Mouse (Mus musculus): ENCODE results near the gene Mdga1.
A peak's percentile ranks its signal among the peaks of the same experiment; 100 is the strongest.
"Not testable (repeated sequence)": the region's sequence is repeated elsewhere in the genome, so short reads cannot be mapped to it uniquely, and the experiment has no call there.

Mdga1 gene

DNA sequence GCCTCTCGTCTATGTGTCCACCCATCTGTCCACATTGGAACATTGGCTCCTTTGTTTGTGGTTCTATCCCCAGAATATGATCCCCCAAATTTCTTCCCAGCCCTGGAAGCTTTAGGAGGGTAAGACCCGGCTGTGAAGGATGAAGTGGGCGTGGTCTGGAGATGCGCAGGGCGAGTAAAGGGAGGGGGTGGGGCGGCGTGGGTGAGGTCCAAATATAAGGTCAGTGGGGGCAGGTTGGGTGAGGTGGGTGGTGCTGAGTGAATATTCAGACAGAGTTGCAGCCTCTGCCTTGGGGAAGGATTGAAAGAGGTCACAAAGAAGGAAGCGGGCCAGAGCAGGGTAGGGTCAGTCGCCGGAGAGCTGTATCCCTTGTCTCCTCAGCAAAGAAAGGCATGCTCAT lies 171.7 kb downstream of the Mdga1 start:
- no peak for DNase-seq (ENCODE audit: low spot score)

DNA sequence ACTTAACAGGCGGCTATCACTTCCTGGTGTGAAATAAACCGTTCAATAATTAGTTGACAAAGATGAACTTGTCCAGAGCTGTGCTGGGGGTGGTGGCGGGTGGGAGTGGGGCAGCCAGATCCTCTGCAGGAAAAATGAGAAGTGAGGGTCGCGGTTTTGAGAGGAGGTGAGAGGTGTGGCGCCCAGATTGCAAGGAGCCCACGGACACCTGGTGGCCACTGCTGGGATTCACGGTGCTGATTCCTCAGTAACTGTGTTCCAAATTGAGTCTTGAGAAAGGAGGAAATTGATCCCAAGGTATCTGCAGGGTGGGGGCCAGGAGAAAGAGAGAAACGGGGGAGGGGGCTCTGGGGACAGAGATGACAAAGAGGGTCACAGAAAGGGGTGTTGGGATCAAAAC lies 173.1 kb downstream of the Mdga1 start:
- DNase-seq (ENCODE audit: low spot score), result no peak

DNA sequence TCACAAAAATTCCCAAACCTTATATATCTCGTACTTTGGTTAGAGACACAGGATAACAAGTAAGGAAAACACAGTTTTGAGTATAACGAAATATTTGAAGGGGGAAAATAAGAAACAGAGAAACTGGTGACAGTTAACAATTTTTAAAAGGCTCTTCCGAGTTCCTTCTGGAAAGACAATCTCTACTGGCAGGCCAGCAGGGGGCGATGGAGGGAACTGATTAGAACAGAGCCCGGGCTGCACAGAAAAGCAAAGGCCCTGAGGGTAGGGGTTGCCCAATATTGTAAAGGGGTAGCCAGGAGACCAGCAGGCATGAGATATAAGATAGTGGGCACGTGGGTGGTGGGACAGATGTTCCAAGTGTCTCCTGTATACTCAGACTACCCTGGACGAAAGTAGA lies 173.8 kb downstream of the Mdga1 start:
- peak; percentile 65 for DNase-seq (ENCODE audit: low spot score)

DNA sequence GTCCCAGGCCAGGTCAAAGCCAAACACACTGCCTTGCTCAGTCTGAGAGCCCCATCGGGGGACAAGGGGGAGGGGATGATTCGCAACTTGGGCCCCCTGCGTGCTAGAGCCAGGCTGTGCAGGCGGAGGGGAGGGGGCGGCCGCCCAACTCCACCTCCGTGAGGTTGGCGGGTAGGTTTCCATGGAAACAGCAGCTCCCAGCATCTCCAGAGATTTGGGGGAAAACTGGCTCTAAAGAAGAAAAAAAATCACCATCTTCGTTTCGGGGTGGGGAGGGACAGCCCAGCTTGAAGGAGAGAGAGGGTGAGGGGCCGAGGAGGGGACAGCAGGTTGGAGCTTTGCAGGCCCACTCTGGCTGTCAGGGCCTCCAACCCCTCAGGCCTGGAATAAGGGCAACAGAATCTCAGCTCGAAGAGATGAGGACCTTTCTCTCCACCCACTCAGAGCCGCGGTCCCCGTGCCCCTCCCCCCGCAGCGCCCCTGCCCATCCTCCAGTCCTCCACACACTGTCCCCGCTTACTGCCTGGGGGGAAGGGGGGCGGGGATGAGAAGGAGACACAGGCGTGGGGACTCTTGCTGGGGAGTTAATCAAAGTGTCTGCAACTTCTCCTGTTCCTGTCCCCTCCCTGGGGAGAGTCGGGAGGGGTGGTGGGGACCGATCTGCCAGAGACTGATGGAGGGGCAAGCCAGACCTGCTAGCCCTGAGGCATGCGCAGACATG lies 174.7 kb downstream of the Mdga1 start:
- no peak for DNase-seq (ENCODE audit: low spot score)

DNA sequence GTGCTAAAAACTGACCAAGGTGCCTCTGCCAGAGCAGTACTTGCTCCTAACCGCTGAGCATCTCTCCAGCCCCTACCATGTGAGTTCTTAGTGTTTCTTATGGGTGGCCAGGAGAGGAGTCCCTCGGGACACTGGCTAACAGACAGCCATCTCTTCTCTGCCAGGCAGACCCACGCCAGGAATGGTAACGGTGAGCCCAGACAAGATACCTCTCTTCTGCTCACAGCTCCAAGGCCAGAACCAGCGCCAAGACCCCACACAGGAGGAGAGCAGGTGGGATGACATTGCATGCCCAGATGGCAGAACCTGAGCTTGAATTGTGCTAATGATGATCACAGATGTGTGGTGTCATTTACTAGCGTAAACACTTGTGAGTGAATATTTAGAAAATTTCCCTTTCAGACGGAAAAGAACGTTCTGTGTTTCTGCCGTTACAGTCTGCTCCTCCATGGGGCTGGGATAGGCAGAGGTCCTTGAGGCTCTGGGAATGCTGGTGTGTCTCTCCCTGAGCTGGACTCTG lies 178.3 kb downstream of the Mdga1 start:
- no peak for DNase-seq (ENCODE audit: low spot score)

DNA sequence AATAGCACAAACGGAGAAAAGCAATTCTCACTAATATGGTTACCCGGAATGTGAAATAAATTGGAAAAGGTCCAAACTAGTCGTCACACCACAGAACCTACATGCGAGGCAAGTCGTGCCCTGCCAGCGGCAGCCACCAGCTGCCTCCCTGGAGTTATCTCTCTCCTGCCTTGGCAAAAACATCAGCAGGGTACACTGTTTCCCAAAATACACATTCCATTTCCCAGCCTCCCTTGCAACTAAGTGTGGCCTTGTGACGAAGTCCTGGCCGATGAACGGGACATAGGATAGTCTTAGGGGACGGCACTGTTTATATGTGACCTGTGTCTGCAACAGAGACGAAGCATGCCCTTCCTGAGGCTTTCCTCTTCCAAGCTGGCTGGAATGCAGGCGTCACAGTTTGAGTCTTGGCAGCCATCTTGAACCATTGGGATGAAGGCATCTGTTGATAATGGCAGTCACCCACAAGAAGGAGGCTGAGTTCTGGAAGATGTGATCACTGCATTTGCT lies 179.6 kb downstream of the Mdga1 start:
- no peak for DNase-seq (ENCODE audit: low spot score)

DNA sequence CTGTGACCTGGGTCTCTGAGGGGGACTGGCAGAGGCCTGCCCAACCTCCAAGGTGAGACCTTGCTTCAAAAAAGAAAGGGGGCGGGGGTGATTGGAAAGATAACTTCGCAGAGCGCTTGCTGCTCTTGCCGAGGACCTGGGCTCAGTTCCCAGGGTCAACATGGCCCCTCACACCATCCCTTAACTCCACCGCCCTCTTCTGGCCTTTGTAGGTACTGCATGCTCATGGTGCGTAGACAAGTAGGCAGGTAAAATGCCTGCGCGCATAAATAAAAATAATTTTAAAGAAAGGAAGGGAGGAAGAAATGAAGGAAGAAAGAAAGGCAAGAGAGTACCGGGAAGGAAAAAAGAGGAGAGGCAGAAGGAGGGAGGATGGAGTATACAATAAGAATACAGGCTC lies 180.2 kb downstream of the Mdga1 start:
- no peak for DNase-seq (ENCODE audit: low spot score)

DNA sequence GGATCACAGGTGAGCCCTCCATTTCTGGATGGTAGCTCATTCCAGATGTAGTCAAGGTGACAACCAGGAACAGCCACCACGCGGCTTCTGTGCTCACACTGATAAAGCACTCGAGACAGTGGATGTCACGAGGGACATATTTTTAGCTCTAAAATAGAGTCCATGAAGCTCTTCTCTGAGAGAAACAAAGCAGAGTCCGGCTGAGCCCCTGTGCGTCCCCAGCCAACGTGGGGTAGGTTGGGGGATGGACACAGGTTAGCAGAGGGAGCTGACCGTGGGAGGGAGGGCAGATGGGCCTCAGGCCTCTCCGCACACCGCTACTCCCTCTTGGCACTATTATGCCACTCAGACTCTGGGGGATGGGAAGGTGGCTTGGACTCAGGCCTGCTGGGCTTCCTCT lies 181.3 kb downstream of the Mdga1 start:
- no peak for DNase-seq (ENCODE audit: low spot score)

DNA sequence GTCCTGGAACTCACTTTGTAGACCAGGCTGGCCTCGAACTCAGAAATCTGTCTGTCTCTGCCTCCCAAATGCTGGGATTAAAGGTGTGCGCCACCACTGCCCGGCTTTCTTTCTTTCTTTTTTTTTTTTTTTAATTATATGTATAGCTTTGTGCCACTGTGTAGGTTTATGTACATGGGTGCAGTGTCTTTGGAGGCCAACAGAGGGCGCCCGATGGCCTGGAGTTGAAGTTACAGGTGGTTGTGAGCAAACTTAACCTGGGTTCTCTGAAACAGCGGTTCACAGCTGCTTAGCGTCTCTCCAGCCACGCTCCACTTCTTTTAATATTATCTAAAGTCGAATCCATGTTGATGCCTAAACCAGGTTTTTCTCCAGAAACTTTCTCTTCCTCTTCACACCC lies 185.1 kb downstream of the Mdga1 start:
- no peak for DNase-seq (ENCODE audit: low spot score)

DNA sequence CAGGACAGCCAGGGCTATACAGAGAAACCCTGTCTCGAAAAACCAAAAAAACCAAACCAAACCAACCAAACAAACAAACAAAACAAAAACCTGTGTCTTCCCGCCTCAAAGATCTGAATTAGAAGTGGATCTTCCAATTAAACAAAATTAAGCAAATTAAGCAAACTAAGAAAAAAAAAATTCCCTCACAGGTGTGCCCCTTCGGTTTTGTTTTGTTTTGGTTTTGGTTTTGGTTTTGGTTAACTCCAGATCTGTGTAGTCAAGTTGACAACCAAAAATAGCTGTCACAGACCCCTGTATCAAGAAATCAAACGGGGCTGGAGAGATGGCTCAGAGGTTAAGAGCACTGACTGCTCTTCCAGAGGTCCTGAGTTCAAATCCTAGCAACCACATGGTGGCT lies 188.4 kb downstream of the Mdga1 start:
- not testable (repeated sequence) for DNase-seq (ENCODE audit: low spot score)

DNA sequence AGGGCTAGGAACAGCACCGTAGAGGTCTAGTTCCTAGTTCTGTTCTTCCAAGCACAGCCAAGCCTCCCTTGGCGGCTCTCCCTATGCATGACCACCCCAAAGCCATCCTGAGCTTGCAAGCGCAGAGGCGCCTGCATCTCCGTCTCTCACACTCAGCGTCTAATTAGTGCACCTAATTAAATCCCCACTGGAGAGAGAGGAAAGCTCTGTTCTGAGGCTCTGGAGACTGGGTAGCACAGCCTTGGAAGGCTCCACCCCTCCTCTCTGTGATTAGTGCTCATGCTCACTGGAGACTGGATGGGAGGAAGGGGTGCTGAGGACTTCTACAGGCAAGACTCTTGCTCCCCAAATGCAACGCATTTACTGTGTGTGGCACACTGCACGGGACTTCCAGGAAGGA lies 191.9 kb downstream of the Mdga1 start:
- no peak for DNase-seq (ENCODE audit: low spot score)

Data from adipocyte (in vitro differentiated cells).